Comparison of ENCODE assay signal across 8 mouse cellular contexts in the genomic region with DNA sequence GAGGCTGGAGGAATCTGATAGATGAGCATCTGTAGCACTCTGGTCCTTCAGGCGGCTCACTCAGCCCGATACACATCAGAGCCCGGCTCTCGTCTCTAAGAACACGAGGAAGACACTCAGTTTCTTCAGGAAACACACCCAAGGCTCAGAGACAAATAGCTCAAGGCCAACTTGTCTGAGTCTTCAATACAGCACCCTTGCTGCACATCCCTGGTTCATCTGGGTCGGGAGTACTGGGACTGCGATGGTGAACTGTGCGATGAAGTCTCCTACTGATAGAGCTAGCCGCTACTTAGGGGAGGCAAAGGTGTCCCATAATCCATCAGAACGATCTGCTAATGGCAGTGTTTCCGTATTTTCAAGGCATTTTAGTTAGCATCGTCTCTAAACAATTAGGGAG. TPM values are rescaled to one million over a fixed set of nuclear protein-coding genes. Genes with fewer than 3 reads are reported as not detected.
A peak's percentile ranks its signal among the peaks of the same experiment; 100 is the strongest.
DNase-seq lines count a peak whose midpoint lies in the region; ATAC-seq and TF ChIP-seq lines count a peak whose summit lies in the region.

A gene (minus strand): TSS at position 101 of the 400 bp plus-strand sequence.

- no peak within 1 kb of the TSS for H3K4me3 ChIP-seq in kidney, postnatal 0 days (replicated peaks; ENCODE audit: low read depth, low read length)
- peak within 1 kb of the TSS; percentile 51 for H3K4me3 ChIP-seq in forebrain, embryonic 10.5 days
- H3K4me3 ChIP-seq in intestine, postnatal 0 days (ENCODE audit: low read depth, low read length): no peak within 1 kb of the TSS
- peak within 1 kb of the TSS; percentile 20 for H3K4me3 ChIP-seq in neural tube, embryonic 14.5 days (ENCODE audit: low read depth, low read length)

- peak within 1 kb of the TSS; percentile 42 for H3K4me2 ChIP-seq in kidney, postnatal 0 days (ENCODE audit: low read length)
- peak within 1 kb of the TSS; percentile 47; the same call in 1 of the 2 replicates for H3K4me2 ChIP-seq in intestine, postnatal 0 days (replicated peaks; ENCODE audit: low read depth)
- H3K4me2 ChIP-seq in neural tube, embryonic 14.5 days (ENCODE audit: low read depth, low read length): peak within 1 kb of the TSS; percentile 40

- DNase-seq in kidney, postnatal 0 days (ENCODE audit: low spot score): no peak
- DNase-seq in kidney, postnatal 4 days: no peak
- DNase-seq in forebrain, embryonic 10.5 days (ENCODE audit: extremely low spot score, low spot score): no peak
- no peak for DNase-seq in layer of hippocampus, adult 11-12 months (ENCODE audit: low spot score)
- no peak for DNase-seq in ovary, postnatal 14 days (ENCODE audit: low spot score)
- DNase-seq in urinary bladder, postnatal 14 days (ENCODE audit: low spot score): no peak

- no peak within 1 kb of the TSS for H3K9ac ChIP-seq in kidney, postnatal 0 days (ENCODE audit: low read depth, low read length)
- no peak within 1 kb of the TSS for H3K9ac ChIP-seq in intestine, postnatal 0 days (ENCODE audit: low read depth, low read length)
- peak within 1 kb of the TSS; percentile 39 for H3K9ac ChIP-seq in neural tube, embryonic 14.5 days (replicated peaks; ENCODE audit: low read depth, low read length)

- 82% methylated on average over 12 of the region's 12 CpGs for WGBS in kidney, postnatal 0 days
- 90% methylated on average over 12 of the region's 12 CpGs for WGBS in forebrain, embryonic 10.5 days
- 81% methylated on average over 12 of the region's 12 CpGs for WGBS in intestine, postnatal 0 days
- WGBS in neural tube, embryonic 14.5 days: 88% methylated on average over 12 of the region's 12 CpGs

- no peak for ATAC-seq in kidney, postnatal 0 days (replicated peaks; ENCODE audit: low FRiP score, low read depth)
- ATAC-seq in intestine, postnatal 0 days: no peak
- no peak for ATAC-seq in neural tube, embryonic 14.5 days (ENCODE audit: low read depth)

- H3K36me3 ChIP-seq in kidney, postnatal 0 days (ENCODE audit: insufficient read depth, low read length): no peaks in the 10 kb centered on the region
- H3K36me3 ChIP-seq in forebrain, embryonic 10.5 days (replicated peaks): no peaks in the 10 kb centered on the region
- H3K36me3 ChIP-seq in intestine, postnatal 0 days (ENCODE audit: control insufficient read depth, insufficient read depth): no peaks in the 10 kb centered on the region
- no peaks in the 10 kb centered on the region for H3K36me3 ChIP-seq in neural tube, embryonic 14.5 days (ENCODE audit: control insufficient read depth, insufficient read depth, low read length)

- no peaks in the 10 kb centered on the region for H3K27me3 ChIP-seq in kidney, postnatal 0 days (ENCODE audit: insufficient read depth, low read length)
- peaks cover 26% of the 10 kb centered on the region for H3K27me3 ChIP-seq in forebrain, embryonic 10.5 days (ENCODE audit: poor library complexity, severe bottlenecking)
- peaks cover 14% of the 10 kb centered on the region for H3K27me3 ChIP-seq in intestine, postnatal 0 days (replicated peaks; ENCODE audit: control insufficient read depth, insufficient read depth, low read length)
- no peaks in the 10 kb centered on the region for H3K27me3 ChIP-seq in neural tube, embryonic 14.5 days (ENCODE audit: control insufficient read depth, insufficient read depth, low read length)

- no peaks in the 10 kb centered on the region for H3K9me3 ChIP-seq in kidney, postnatal 0 days (replicated peaks; ENCODE audit: low read length)
- no peaks in the 10 kb centered on the region for H3K9me3 ChIP-seq in forebrain, embryonic 10.5 days
- no peaks in the 10 kb centered on the region for H3K9me3 ChIP-seq in intestine, postnatal 0 days (ENCODE audit: control insufficient read depth)
- H3K9me3 ChIP-seq in neural tube, embryonic 14.5 days (ENCODE audit: control insufficient read depth, low read length): no peaks in the 10 kb centered on the region

- H3K4me1 ChIP-seq in kidney, postnatal 0 days (replicated peaks; ENCODE audit: insufficient read depth, low read length): 0 out of 2 replicates have a peak, but pooled peaks cover 3% of the 10 kb centered on the region
- peaks cover 11% of the 10 kb centered on the region for H3K4me1 ChIP-seq in forebrain, embryonic 10.5 days
- 0 out of 2 replicates have a peak, but pooled peaks cover 4% of the 10 kb centered on the region for H3K4me1 ChIP-seq in intestine, postnatal 0 days (replicated peaks; ENCODE audit: control insufficient read depth, insufficient read depth, low read length)
- no peaks in the 10 kb centered on the region for H3K4me1 ChIP-seq in neural tube, embryonic 14.5 days (ENCODE audit: control insufficient read depth, insufficient read depth, low read length)

- TF ChIP-seq CTCF in kidney, postnatal 0 days (IDR thresholded peaks at IDR 0.05; ENCODE audit: low read depth): no peak
- no peak for TF ChIP-seq CTCF in intestine, postnatal 0 days (IDR thresholded peaks at IDR 0.05; ENCODE audit: low read depth)

- H3K27ac ChIP-seq in kidney, postnatal 0 days: no peak within 1 kb of the TSS
- H3K27ac ChIP-seq in forebrain, embryonic 10.5 days: peak within 1 kb of the TSS; percentile 73; the same call in 1 of the 2 replicates
- no peak within 1 kb of the TSS for H3K27ac ChIP-seq in intestine, postnatal 0 days (ENCODE audit: low read depth, low read length)
- H3K27ac ChIP-seq in neural tube, embryonic 14.5 days (ENCODE audit: low read depth, low read length): no peak within 1 kb of the TSS

RNA-seq across cellular contexts. Expression of the gene that starts here (rescaled TPM):
- not detected in 2 replicates for polyA plus RNA-seq in kidney, postnatal 0 days (2015; fragmentation: Nextera tagmentation; extraction: Ambion mirVana)
- 0.14 and 0.15 TPM in 2 replicates for polyA plus RNA-seq in forebrain, embryonic 10.5 days (2016; fragmentation: Nextera tagmentation; extraction: Ambion mirVana)
- 0.08 TPM in 1 of 2 replicates, not detected in the other for polyA plus RNA-seq in intestine, postnatal 0 days (2015; fragmentation: Nextera tagmentation; extraction: Ambion mirVana)
- polyA plus RNA-seq in neural tube, embryonic 14.5 days (2014; fragmentation: Nextera tagmentation; extraction: Ambion mirVana): 2.3 and 3.5 TPM in 2 replicates

Comparison
In these comparisons a context has a peak if more than half of its experiments do, and no peak if none do; other contexts are left out.
1. H3K4me3 ChIP-seq: peak in forebrain, embryonic 10.5 days (single experiment) and neural tube, embryonic 14.5 days (single experiment); none in kidney, postnatal 0 days (single experiment) and intestine, postnatal 0 days (single experiment).
2. Peak in every context shown above with its lines, with median percentiles within 50 percentile points of each other: H3K4me2 ChIP-seq.